8 mouse cellular contexts compared by ENCODE assay signal in genomic region chr10:63244746-63245145, GRCm38 (mm10). TPM values are rescaled to one million over a fixed set of nuclear protein-coding genes. Genes with fewer than 3 reads are reported as not detected.
DNase-seq lines count a peak whose midpoint lies in the region; ATAC-seq lines count a peak whose summit lies in the region.

No protein-coding gene starts in this region.

- no peaks in the 10 kb centered on the region for H3K9me3 ChIP-seq in hindbrain, embryonic 10.5 days
- H3K9me3 ChIP-seq in limb, embryonic 15.5 days, result no peaks in the 10 kb centered on the region
- H3K9me3 ChIP-seq in midbrain, embryonic 16.5 days (replicated peaks; ENCODE audit: control insufficient read depth, low read length, poor library complexity, severe bottlenecking), result no peaks in the 10 kb centered on the region

- peaks cover 9% of the 10 kb centered on the region for H3K4me1 ChIP-seq in hindbrain, embryonic 10.5 days (replicated peaks)
- H3K4me1 ChIP-seq in limb, embryonic 15.5 days, result peaks cover 9% of the 10 kb centered on the region
- peaks cover 26% of the 10 kb centered on the region for H3K4me1 ChIP-seq in midbrain, embryonic 16.5 days (ENCODE audit: control insufficient read depth, insufficient read depth, low read length)

- H3K9ac ChIP-seq in limb, embryonic 15.5 days, result no peak overlapping the region
- no peak overlapping the region for H3K9ac ChIP-seq in midbrain, embryonic 16.5 days (ENCODE audit: low read depth, low read length)

- peaks cover 32% of the 10 kb centered on the region for H3K36me3 ChIP-seq in hindbrain, embryonic 10.5 days
- H3K36me3 ChIP-seq in limb, embryonic 15.5 days, result peaks cover 5% of the 10 kb centered on the region; the same call in 1 of the 2 replicates
- H3K36me3 ChIP-seq in midbrain, embryonic 16.5 days (ENCODE audit: control insufficient read depth, insufficient read depth, low read length), result no peaks in the 10 kb centered on the region

- H3K27me3 ChIP-seq in hindbrain, embryonic 10.5 days (ENCODE audit: insufficient read depth, poor library complexity, severe bottlenecking), result no peaks in the 10 kb centered on the region
- no peaks in the 10 kb centered on the region for H3K27me3 ChIP-seq in limb, embryonic 15.5 days
- H3K27me3 ChIP-seq in midbrain, embryonic 16.5 days (ENCODE audit: control insufficient read depth, insufficient read depth, low read depth, low read length), result no peaks in the 10 kb centered on the region

- H3K27ac ChIP-seq in hindbrain, embryonic 10.5 days, result no peak overlapping the region
- H3K27ac ChIP-seq in limb, embryonic 15.5 days, result peak overlapping the region; percentile 99; the same call in 1 of the 2 replicates
- H3K27ac ChIP-seq in midbrain, embryonic 16.5 days (ENCODE audit: low read length), result no peak overlapping the region

- 15% methylated on average over 5 of the region's 5 CpGs for WGBS in hindbrain, embryonic 10.5 days
- WGBS in limb, embryonic 15.5 days, result 16% methylated on average over 5 of the region's 5 CpGs
- WGBS in midbrain, embryonic 16.5 days, result 17% methylated on average over 5 of the region's 5 CpGs

- H3K4me3 ChIP-seq in hindbrain, embryonic 10.5 days, result peak overlapping the region; percentile 95
- H3K4me3 ChIP-seq in limb, embryonic 15.5 days, result peak overlapping the region; percentile 77
- H3K4me3 ChIP-seq in midbrain, embryonic 16.5 days (ENCODE audit: low read depth, low read length), result peak overlapping the region; percentile 99

- peak; percentile 19 for DNase-seq in urinary bladder, postnatal 14 days (ENCODE audit: low spot score)
- no peak for DNase-seq in urinary bladder, postnatal 25 days (ENCODE audit: low spot score)
- peak; percentile 13 for DNase-seq in embryo, embryonic 11.5 days (ENCODE audit: low read depth, low spot score)
- DNase-seq in hindbrain, embryonic 10.5 days (ENCODE audit: low spot score), result peak; percentile 23
- no peak for DNase-seq in left cerebral cortex, adult 8-10 months (ENCODE audit: low spot score in 2 of 2)
- no peak for DNase-seq in natural killer cell, adult 2 months (ENCODE audit: low spot score in 2 of 2)

- ATAC-seq in limb, embryonic 15.5 days (ENCODE audit: insufficient number of reproducible peaks, low FRiP score, low TSS enrichment, low read depth), result no peak
- no peak for ATAC-seq in midbrain, embryonic 16.5 days

- peak overlapping the region; percentile 47 for H3K4me2 ChIP-seq in limb, embryonic 15.5 days
- H3K4me2 ChIP-seq in midbrain, embryonic 16.5 days (ENCODE audit: low read length), result peak overlapping the region; percentile 73

RNA-seq across cellular contexts. Expression of gene Herc4, which starts 1.1 kb away (rescaled TPM):
- 41.8 and 44.6 TPM in 2 replicates for polyA plus RNA-seq in hindbrain, embryonic 10.5 days (2016; fragmentation: Nextera tagmentation; extraction: Ambion mirVana)
- 32.0 and 33.9 TPM in 2 replicates for polyA plus RNA-seq in limb, embryonic 15.5 days (2015; fragmentation: Nextera tagmentation; extraction: Ambion mirVana)
- 26.4 and 31.8 TPM in 2 replicates for polyA plus RNA-seq in midbrain, embryonic 16.5 days (2015; fragmentation: Nextera tagmentation; extraction: Ambion mirVana)
- total RNA-seq in left cerebral cortex, adult 8-10 months (2022), result 10 to 100 TPM; 46.1 to 57.5 (median 53.0) TPM

RNA-seq across cellular contexts. Expression of gene Mypn, which starts 41.0 kb away (rescaled TPM):
- polyA plus RNA-seq in hindbrain, embryonic 10.5 days (2016; fragmentation: Nextera tagmentation; extraction: Ambion mirVana), result 0.09 and 0.10 TPM in 2 replicates
- 2.5 and 8.5 TPM in 2 replicates for polyA plus RNA-seq in limb, embryonic 15.5 days (2015; fragmentation: Nextera tagmentation; extraction: Ambion mirVana)
- polyA plus RNA-seq in midbrain, embryonic 16.5 days (2015; fragmentation: Nextera tagmentation; extraction: Ambion mirVana), result 0.34 and 0.64 TPM in 2 replicates
- total RNA-seq in left cerebral cortex, adult 8-10 months (2022), result 1 to 10 TPM; 3.5 to 4.4 (median 4.0) TPM

Comparison
In these comparisons a context has a peak if more than half of its experiments do, and no peak if none do; other contexts are left out.
1. DNase-seq: peak in urinary bladder, postnatal 14 days (single experiment), embryo, embryonic 11.5 days (single experiment) and hindbrain, embryonic 10.5 days (single experiment); none in urinary bladder, postnatal 25 days (single experiment), left cerebral cortex, adult 8-10 months (0 of 2) and natural killer cell, adult 2 months (0 of 2).
2. Peak in every context shown above with its lines, with median percentiles within 50 percentile points of each other: H3K4me3 ChIP-seq.